Mouse (Mus musculus) right cerebral cortex, postnatal 25 days (tissue): ENCODE measurements around the gene Acsm3.

ENCODE experiments used
- DNase-seq: peaks from one replicate; pipeline ENCODE4 v3.0.0; 2022

Acsm3 gene

DNA sequence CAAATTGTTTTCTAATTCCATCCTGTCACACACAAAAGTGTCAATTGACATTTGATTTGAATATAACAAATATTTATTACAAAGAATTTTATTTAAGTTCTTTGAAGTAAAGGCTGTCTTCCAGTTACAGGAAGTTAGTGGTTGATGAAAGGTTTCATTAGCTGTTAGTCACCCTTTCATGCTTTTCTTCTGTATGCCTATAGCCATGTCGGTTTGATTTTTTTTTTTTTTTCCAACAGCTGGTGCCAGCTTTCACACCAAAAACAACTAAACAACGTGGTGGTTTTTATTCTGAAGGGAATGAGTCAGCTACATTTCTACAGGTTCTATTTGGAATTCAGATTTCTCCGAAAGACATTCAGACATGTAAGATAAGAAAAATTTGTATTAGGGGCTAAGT is 40.3 kb downstream of the Acsm3 start:
- DNase-seq, result no peak

DNA sequence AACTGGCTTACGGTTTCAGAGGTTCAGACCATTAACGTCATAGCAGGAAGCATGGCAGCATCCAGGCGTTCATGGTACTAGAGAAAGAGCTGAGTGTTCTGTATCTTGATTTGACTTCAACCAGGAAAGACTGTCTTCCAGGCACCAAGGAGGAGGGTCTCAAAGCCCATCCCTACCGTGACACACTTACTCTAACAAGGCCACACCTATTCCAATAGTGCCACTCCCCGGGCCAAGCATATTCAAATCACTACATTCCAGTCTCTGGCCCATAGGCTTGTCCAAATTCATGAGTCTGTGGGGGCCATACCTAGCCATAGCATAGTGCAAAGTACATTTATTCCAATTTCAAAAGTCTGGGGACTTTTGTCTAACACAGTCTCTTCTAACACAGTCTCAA is 46.7 kb downstream of the Acsm3 start:
- no peak for DNase-seq

DNA sequence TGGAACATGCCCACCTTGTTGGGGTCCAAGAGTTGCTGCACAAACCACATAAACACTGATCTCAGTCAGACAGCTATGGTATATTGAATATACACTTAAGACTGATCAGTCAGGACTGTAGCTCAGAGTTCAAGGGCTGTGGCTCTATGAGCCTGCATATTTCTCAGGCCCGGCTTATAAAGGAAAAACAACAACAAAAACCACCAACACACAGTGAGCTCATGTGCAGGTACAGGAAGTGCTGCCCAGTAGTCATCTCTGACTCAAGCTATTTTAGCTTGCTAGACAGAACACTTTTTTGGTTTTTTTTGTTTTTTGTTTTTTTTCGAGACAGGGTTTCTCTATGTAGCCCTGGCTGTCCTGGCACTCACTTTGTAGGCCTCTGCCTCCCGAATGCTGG is 48.0 kb downstream of the Acsm3 start:
- DNase-seq, result no peak

DNA sequence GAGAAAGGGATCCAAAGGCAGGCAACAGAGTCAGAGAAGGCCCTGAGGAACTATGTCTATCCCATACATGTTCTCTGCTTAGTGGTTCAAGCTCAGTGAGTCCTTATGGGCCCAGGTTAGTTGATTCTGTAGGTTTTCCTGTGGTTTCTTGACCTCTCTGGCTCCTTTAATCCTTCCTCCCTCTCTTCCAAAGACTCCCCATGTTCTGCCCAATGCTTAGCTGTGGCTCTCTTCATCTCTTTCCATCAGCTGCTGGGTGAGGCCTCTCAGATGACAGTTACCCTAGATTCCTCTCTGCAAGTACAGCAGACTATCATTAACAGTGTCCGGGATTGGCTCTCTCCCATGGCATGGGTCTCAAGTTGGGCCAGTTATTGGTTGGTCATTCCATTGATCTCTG is 74.6 kb downstream of the Acsm3 start:
- no peak for DNase-seq

DNA sequence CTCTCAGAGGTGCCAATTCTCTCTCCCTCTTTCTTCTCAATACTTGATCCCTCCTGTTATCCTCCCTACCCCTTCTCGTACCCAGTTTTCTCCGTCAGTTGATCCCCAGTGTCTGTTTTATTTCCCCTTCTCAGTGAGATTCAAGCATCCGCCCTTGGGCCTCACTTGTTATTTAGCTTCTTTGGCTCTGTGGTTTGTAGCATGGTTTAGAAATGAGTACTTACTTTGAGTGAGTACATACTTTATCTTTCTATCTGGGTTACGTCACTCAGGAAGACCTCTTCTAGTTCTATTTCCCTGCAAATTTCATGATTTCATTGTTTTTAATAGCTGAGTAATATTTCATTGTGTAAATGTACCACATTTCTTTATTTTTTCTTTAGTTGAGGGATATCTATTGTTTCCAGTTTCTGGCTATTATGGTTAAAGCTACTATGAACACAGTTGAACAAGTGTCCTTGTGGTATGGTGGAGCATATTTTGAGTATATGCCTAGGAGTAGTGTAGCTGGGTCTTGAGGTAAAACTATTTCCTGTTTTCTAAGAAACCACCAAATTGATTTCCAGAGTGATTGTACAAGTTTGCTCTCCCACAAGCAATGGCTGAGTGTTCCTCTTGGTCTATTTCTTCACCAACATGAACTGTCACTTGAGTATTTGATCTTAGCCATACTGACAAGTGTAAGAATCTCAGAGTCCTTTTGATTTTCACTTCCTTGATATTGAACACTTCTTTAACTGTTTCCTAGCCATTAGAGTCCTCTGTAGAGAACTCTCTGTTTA is 75.5 kb downstream of the Acsm3 start:
- DNase-seq, result no peak
